Mouse (Mus musculus) heart, postnatal 0 days (tissue): Measurements from ENCODE around the gene Rbp1.

Source experiments
- CTCF ChIP-seq: IDR thresholded peaks from 2 replicates; pipeline ENCODE4 v1.5.1; 2016; ENCODE audit warnings: antibody characterized with exemption, control low read depth, low read depth
- EP300 ChIP-seq: IDR thresholded peaks from 2 replicates; pipeline ENCODE4 v1.6.1; 2016; ENCODE audit warnings: antibody characterized with exemption, low read depth

GRCm38 (mm10) chr9:98445359-98446149 lies 22.8 kb downstream of the Rbp1 start:
- TF ChIP-seq CTCF (no peak), EP300 (no peak)
